Mouse (Mus musculus): ENCODE data around the gene Usp2. TPM values are rescaled to one million over a fixed set of nuclear protein-coding genes. Genes with fewer than 3 reads are reported as not detected.

Usp2 gene
- polyA plus RNA-seq, 1 experiment from 2014 or later: 0.59 TPM

DNA sequence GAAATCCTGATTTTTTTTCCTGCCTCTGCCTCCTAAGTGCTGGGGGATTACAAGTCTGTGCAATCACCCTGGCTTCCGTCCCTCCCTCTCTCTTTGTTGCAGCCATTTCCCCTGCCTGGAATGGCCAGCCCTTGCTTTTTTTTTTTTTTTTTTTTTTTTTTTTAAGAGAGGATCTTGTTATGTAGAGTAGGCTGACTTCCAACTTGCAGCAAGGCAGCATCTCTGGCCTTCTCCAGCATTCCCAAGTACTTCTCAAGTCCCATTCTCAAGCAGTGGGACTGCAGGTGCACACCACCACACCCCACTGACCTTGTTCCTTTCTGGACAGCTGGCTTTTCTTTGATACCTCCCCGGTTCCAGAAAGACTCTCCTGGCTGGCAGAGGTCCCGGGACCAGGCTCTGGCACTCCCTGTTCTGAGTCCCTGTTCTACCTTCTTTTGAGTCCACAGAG lies 60.6 kb downstream of the Usp2 start:
- Histone ChIP-seq H3K4me3 (ENCODE audit: inconsistent target) (no peak overlapping the region), H3K79me2 (ENCODE audit: inconsistent target) (no peaks in the 10 kb centered on the region), H3K27ac (no peak overlapping the region), H3K36me3 (ENCODE audit: inconsistent target) (no peaks in the 10 kb centered on the region)
- 75% methylated on average over 3 of the region's 3 CpGs for WGBS (ENCODE audit: missing documents)

DNA sequence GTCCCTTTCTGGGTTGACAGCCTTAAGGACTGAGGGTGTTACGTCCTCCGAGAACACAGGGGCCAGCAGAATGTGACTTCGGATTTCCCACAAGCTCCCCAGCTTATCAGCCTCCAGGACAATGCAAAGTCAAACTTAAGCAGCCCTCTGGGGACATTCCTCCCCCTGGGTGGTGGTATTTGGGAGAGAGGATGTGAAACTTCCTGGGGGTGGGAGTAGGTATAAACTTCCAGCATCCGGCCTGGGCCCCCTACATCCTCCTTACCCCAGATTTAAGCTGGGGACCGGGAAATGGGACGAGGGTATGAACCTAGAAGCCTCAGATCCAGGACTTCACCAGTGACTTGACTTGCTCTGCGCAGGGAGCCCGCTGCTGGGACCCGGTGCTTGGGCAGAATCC lies 62.8 kb downstream of the Usp2 start:
- Histone ChIP-seq H3K27ac (no peak overlapping the region), H3K4me3 (ENCODE audit: inconsistent target) (no peak overlapping the region; the same call in 1 of the 2 replicates), H3K79me2 (ENCODE audit: inconsistent target) (no peaks in the 10 kb centered on the region), H3K36me3 (ENCODE audit: inconsistent target) (no peaks in the 10 kb centered on the region)
- WGBS (ENCODE audit: missing documents): 25% methylated on average over 9 of the region's 9 CpGs

DNA sequence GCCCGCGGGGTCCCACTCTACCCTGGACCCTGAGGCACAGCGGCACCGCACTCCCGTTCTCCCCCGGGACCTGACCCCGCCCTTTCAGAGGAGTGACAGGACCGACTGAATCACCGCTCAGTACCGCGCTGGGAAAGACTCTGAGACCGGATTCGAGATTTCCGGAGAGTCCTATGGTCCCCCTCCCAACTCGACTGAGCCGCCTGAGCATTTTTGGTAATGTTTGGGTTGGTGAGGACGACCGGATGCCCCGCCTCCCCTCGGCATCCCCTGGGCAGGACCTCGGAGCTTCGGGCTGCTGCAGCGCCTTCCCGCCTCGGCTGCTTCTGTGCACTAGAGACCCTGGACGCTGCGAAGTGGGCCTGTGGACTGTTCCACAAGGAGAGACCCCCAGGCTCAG lies 63.2 kb downstream of the Usp2 start:
- 3% methylated on average over 27 of the region's 27 CpGs for WGBS (ENCODE audit: missing documents)
- Histone ChIP-seq H3K4me3 (ENCODE audit: inconsistent target) (no peak overlapping the region; the same call in 1 of the 2 replicates), H3K27ac (no peak overlapping the region)

DNA sequence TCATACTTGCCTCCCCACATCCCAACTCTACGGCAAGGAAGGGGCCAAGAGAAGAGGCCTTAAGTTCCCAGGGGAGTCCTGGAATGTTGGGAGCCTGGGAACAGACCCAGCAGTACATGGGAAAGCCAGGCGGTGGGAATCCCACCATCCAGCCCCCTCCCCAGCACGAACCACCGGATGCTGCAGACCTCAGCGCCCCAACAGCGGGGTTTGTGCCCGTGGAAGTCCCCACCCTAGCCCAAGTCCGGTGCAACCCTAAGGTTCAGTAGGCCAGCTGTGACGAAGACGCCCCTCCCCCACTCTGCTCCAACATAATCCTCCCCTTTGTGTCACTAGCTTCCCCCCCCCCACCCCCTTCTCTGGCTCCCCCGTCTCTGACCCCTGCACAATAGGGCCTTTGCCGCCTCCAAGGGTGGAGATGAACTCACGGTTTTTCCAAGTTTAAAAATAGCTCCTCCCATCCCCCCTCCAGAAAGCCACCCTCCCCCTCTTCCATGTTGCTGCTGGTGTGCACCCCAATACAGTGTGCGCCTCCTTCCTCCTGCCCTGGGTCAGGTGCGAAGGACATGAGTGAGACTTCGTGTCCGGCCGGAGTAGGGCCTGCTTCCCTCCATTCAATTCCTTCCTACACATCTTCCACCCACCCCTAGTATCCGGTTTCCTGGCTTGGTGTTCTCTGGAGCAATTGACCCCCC lies 63.9 kb downstream of the Usp2 start:
- Histone ChIP-seq H3K4me3 (ENCODE audit: inconsistent target) (no peak overlapping the region), H3K27ac (no peak overlapping the region), H3K79me2 (ENCODE audit: inconsistent target) (no peaks in the 10 kb centered on the region), H3K36me3 (ENCODE audit: inconsistent target) (no peaks in the 10 kb centered on the region)
- 32% methylated on average over 16 of the region's 19 CpGs for whole genome bisulfite sequencing (ENCODE audit: missing documents)

More for the DNA sequence above, 63.2 kb downstream of the Usp2 start:
- no peaks in the 10 kb centered on the region for H3K36me3 ChIP-seq (ENCODE audit: inconsistent target)
- no peaks in the 10 kb centered on the region for H3K79me2 ChIP-seq (ENCODE audit: inconsistent target)

DNA sequence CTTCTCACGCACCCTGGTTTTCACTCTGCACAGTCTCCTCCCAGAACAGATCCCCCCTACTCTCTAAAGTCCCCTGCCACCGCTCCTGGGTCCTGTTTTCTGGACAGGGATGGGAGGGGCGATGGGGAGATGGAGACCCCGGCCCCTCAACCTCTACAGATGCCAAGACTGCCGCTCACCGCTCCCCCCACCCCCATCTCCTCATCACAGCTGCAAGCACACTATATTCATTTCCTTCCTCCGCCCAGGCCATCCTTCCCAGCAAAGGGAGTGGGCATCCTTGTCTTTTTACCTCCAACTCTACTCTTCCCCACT lies 64.4 kb downstream of the Usp2 start:
- H3K4me3 ChIP-seq (ENCODE audit: inconsistent target): no peak overlapping the region
- H3K36me3 ChIP-seq (ENCODE audit: inconsistent target): no peaks in the 10 kb centered on the region
- no peaks in the 10 kb centered on the region for H3K79me2 ChIP-seq (ENCODE audit: inconsistent target)
- WGBS (ENCODE audit: missing documents): 39% methylated on average over 6 of the region's 7 CpGs
- no peak overlapping the region for H3K27ac ChIP-seq

DNA sequence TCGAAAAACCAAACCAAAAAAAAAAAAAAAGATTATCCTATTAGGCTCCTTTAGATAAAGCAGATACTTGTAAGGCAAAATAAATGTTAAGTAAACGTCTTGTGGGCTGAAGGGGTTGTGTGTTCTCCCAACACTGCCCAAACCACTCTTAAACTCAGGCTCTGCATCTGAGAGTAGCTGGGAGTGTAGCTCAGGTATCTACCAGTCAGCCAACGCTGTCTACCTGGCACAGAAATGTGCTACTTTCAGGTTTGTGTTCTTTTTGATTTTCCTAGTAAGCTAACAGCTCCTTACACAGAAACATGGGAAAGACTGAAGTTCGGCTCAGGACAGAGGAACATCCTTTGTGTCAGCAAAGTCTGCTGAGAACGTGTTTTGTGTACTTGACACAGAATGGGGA lies 65.4 kb downstream of the Usp2 start:
- H3K4me3 ChIP-seq (ENCODE audit: inconsistent target): no peak overlapping the region
- WGBS (ENCODE audit: missing documents): 85% methylated on average over 5 of the region's 5 CpGs
- no peak overlapping the region for H3K27ac ChIP-seq
- H3K36me3 ChIP-seq (ENCODE audit: inconsistent target): no peaks in the 10 kb centered on the region
- H3K79me2 ChIP-seq (ENCODE audit: inconsistent target): no peaks in the 10 kb centered on the region

DNA sequence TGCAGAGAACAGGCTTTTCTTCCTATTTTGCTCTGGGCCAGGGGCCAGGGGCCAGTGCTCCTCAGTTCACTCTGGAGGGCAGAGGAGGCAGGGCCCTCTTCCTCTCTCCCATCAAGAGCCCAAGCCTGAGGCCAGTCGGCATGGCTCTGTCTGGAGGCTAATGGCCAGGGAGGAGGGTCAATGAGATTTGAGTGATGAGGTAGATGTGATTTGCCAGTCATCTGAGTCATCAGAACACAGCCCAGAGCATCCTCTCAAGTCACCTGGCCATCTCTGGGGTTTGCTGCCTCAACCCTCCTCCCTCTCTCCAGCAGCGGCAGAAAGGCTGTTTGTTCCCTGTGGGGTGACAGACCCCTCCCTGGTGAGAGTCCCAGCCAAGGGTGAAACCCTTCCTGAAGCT lies 66.5 kb downstream of the Usp2 start:
- Histone ChIP-seq H3K36me3 (ENCODE audit: inconsistent target) (no peaks in the 10 kb centered on the region), H3K4me3 (ENCODE audit: inconsistent target) (no peak overlapping the region)

DNA sequence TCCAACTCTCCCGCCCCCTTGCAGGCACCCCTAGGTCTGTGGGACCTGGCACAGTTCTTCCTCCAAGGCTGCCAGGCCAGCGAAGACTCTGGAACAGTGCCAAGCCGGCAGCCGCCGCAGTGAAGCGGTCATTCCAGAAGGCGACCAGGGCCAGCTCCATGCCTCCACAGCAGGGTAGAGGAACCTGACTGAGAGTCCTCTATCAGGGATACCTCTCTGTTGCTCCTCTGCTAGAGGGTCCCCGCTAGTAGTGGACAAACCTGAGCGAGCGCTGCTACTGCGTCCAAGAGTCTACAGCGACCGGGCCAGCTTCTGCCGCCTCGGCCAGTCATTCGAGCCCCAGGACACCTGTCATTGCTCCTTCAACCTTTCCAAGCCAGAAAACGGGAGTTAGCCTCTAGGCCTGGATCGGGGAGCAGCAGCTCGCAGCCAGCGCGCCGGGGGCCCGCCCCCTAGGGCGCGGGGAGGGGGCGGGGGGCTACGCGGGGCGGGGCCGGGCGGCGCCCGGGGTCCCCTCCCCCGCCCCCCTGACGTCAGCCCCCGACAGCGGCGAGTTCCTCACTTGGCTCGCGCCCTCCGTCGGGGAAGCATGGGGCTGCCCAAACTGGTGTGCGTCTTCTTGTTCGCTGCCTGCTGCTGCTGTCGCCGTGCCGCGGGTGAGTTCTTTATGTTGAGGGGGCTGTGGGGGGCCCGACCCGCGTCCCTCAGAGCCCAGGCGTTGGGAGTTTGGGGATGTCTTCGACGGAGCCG lies 67.5 kb downstream of the Usp2 start, which contains the start of gene Mcam:
Mcam (plus strand) TSS at position 369 of the 750 bp plus-strand sequence.
- no peaks in the 10 kb centered on the region for H3K36me3 ChIP-seq (ENCODE audit: inconsistent target)
- no peak within 1 kb of the TSS for H3K27ac ChIP-seq
- H3K4me3 ChIP-seq (ENCODE audit: inconsistent target): no peak within 1 kb of the TSS; the same call in 1 of the 2 replicates
- WGBS (ENCODE audit: missing documents): 2% methylated on average over 49 of the region's 55 CpGs
- H3K79me2 ChIP-seq (ENCODE audit: inconsistent target): no peaks in the 10 kb centered on the region

More for the DNA sequence above, 66.5 kb downstream of the Usp2 start:
- H3K27ac ChIP-seq: no peak overlapping the region
- WGBS (ENCODE audit: missing documents): 57% methylated on average over 2 of the region's 2 CpGs
- no peaks in the 10 kb centered on the region for H3K79me2 ChIP-seq (ENCODE audit: inconsistent target)

DNA sequence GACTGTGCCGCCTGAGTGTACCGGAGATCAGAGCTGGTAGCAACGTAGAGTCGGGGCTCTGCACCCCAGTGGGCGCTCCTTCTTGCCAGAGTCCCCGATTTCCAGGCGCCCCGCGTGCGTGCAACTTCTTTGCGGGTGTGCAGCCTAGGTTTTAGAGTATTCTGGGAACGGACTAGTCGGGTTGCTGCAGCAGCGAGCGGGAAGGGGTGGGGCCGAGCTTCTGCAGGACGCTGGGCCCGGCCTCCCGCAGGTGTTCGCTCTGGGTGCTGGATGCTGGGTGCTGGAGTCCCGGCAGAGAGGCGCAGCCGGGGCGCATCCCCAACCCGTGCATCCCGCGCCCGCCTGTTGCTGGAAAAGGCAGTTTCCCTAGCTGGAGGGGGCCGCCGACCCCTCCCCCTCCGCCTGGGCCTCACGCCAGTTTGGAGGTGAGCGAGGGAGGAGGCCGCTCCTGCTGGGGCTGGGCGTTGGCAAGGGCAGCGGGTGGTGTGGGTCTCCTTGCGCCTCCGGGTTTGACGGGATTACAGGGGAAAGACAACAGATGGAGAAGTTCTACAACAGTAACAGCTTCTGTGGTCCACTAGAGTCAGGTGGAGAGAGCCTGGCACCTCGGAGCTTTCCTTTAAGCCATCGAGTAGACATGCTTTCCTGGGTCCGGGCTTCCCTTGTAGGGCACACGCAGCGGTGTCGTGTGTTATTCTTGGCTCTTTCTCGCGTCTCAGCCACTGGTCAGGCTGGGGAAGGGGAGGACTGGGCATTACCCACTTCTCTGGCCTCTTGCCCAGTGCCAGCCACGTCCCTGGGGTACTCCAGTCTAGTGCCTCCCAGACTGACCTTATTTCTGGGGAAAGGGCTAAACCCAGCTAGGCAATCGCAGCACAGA lies 68.3 kb downstream of the Usp2 start:
- H3K36me3 ChIP-seq (ENCODE audit: inconsistent target): no peaks in the 10 kb centered on the region
- no peak overlapping the region for H3K27ac ChIP-seq
- WGBS (ENCODE audit: missing documents): 7% methylated on average over 42 of the region's 49 CpGs
- no peak overlapping the region; the same call in 1 of the 2 replicates for H3K4me3 ChIP-seq (ENCODE audit: inconsistent target)
- no peaks in the 10 kb centered on the region for H3K79me2 ChIP-seq (ENCODE audit: inconsistent target)

DNA sequence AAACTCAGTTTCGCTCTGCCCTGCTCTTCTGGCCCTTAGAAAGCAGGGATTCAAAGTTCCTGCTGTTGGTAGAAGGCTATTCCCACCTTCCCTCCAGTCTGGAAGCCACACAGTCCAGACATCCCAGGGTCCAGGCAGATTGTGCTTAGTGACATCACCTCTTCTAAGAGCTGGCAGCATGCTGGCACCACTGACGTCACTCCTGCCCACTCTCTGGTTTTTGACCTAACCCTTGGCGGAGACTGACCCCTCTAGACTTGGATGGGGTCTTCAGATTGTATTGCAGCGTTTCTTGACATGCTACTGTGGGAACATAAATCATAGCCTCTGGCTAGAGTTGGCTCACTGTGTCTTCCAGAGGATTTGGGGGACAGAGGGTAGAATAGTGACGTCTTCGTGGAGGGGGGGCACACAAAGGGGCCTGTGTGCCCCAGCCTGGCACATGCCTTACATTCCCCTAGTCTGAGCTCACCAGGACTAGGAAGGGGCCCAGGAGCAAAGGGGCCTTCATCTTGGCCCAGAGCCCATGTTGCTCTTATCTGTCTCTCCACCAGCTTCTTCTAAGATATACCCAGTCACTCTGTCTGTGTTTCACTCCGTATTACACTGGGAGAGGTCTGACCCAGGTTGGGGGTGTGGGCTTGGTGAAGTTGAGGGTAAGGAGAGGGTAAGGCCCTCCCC lies 69.0 kb downstream of the Usp2 start:
- H3K4me3 ChIP-seq (ENCODE audit: inconsistent target): no peak overlapping the region
- 63% methylated on average over 7 of the region's 7 CpGs for WGBS (ENCODE audit: missing documents)
- H3K27ac ChIP-seq: no peak overlapping the region

DNA sequence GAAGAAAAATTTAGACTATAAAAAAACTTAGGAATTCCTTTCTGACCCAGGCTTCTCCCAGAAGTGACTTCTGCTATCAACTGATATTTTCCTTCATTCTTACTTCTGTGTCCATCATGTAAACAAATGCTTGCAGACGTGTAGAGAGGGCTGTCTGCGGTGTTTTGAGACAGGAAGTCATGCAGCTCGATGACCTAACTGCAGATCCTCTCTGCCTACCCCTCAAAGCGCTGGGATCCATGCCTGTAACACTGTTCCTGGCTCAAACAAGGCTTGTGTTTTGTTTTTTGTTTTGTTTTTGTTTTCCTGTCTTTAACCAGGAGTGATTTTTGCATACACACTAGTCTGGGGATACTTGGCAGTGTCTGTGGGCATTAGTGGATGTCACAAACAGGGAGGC lies 71.0 kb downstream of the Usp2 start:
- 18% methylated on average over 4 of the region's 4 CpGs for WGBS (ENCODE audit: missing documents)
- 0 out of 2 replicates have a peak, but pooled peaks cover 3% of the 10 kb centered on the region for H3K36me3 ChIP-seq (ENCODE audit: inconsistent target)
- H3K79me2 ChIP-seq (ENCODE audit: inconsistent target): no peaks in the 10 kb centered on the region
- H3K27ac ChIP-seq: no peak overlapping the region
- H3K4me3 ChIP-seq (ENCODE audit: inconsistent target): no peak overlapping the region

More for the DNA sequence above, 69.0 kb downstream of the Usp2 start:
- no peaks in the 10 kb centered on the region for H3K79me2 ChIP-seq (ENCODE audit: inconsistent target)
- H3K36me3 ChIP-seq (ENCODE audit: inconsistent target): no peaks in the 10 kb centered on the region

DNA sequence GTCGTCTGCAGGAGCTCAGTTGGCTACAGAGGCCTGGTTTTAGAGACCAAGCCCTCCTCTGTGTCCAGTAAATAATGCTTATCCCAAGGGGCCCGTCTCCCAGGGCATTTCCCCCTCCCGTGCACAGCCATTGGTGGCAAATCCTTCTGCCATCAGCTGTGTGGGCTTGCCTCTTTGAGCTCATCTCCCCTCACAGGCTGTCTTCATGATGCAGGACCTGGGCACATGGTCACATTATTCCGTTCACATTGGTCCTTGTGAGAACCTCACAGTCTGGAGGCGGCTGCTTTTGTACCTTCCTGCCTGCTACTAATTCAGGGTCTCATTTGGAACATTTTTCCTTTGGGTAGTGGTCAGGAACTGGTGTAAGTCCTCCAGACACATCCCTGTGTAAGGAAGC lies 75.1 kb downstream of the Usp2 start:
- Histone ChIP-seq H3K36me3 (ENCODE audit: inconsistent target) (peaks cover 35% of the 10 kb centered on the region; the same call in 1 of the 2 replicates), H3K27ac (no peak overlapping the region), H3K79me2 (ENCODE audit: inconsistent target) (no peaks in the 10 kb centered on the region), H3K4me3 (ENCODE audit: inconsistent target) (no peak overlapping the region)
- 95% methylated on average over 5 of the region's 5 CpGs for WGBS (ENCODE audit: missing documents)

DNA sequence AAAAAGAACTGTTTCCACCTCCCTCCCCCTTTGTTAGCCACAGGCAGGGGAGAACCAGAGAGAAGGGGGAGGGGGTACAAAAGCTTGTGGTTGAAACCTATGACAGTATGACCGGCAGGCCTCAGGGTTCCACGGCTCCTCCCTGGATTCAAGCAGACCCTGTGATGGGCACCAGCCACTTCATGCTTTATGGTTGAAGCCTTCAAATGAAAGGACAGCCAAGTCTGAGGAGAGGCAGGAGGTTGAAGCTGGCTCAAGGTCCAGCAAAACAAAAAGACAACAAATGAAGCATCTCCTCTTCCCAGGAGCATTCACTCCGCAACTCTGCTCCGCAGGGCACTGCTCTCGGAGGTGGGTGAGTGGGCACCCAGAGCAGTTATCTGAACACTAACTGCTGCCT lies 76.6 kb downstream of the Usp2 start:
- Histone ChIP-seq H3K27ac (no peak overlapping the region), H3K36me3 (ENCODE audit: inconsistent target) (peaks cover 50% of the 10 kb centered on the region; the same call in 1 of the 2 replicates), H3K79me2 (ENCODE audit: inconsistent target) (no peaks in the 10 kb centered on the region), H3K4me3 (ENCODE audit: inconsistent target) (no peak overlapping the region)
- 93% methylated on average over 5 of the region's 5 CpGs for WGBS (ENCODE audit: missing documents)
